Mouse (Mus musculus) G1E (cell line): ENCODE results near the gene Arap2.

Source experiments
- CTCF ChIP-seq: IDR thresholded peaks from 2 replicates; pipeline ENCODE4 v1.5.1; 2012; ENCODE audit warnings: low read depth, low read length, inconsistent platforms, mixed read lengths
- GATA1 ChIP-seq: IDR thresholded peaks from 2 replicates; pipeline ENCODE4 v1.6.1; 2012; ENCODE audit warnings: borderline replicate concordance, low read length, inconsistent platforms, mixed read lengths
- GATA2 ChIP-seq: IDR thresholded peaks from 2 replicates; pipeline ENCODE4 v1.6.1; 2012; ENCODE audit warnings: low read depth, low read length, inconsistent platforms, borderline replicate concordance
- POLR2AphosphoS5 ChIP-seq: IDR thresholded peaks from 2 replicates; pipeline ENCODE4 v1.6.1; 2012; ENCODE audit warnings: low read depth, low read length, inconsistent platforms; ENCODE audit not compliant: insufficient replicate concordance
- TAL1 ChIP-seq: conservative IDR thresholded peaks from 2 replicates; pipeline ENCODE4 v1.6.1; 2012; ENCODE audit warnings: low read depth, low read length, inconsistent platforms, mixed read lengths

DNA sequence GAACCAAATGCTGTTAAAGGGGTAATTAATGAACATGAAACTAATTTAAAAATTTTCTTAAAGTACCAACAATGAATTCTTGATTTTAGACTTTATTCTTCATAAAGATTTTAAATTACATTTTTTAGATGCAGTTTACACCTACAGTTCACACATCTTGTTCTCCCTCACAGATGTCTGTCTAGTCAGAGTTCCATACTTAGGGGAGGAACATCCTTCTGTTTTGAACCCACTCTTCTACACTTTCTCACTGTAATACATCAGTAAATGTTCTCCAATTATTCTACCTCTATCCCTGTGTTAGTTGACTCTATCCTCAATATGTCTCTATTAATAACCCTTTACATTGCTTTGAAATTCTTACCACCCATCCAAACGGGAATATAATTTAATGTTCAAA, 26.8 kb upstream of the Arap2 start:
- TF ChIP-seq CTCF (no peak), GATA1 (no peak), GATA2 (no peak), TAL1 (no peak), POLR2AphosphoS5 (no peak)
